Mouse (Mus musculus): ENCODE measurements around the gene Elane. TPM values are rescaled to one million over a fixed set of nuclear protein-coding genes. Genes with fewer than 3 reads are reported as not detected.

The Elane gene
- total RNA-seq, 2 experiments from 2014 or later: not detected

DNA sequence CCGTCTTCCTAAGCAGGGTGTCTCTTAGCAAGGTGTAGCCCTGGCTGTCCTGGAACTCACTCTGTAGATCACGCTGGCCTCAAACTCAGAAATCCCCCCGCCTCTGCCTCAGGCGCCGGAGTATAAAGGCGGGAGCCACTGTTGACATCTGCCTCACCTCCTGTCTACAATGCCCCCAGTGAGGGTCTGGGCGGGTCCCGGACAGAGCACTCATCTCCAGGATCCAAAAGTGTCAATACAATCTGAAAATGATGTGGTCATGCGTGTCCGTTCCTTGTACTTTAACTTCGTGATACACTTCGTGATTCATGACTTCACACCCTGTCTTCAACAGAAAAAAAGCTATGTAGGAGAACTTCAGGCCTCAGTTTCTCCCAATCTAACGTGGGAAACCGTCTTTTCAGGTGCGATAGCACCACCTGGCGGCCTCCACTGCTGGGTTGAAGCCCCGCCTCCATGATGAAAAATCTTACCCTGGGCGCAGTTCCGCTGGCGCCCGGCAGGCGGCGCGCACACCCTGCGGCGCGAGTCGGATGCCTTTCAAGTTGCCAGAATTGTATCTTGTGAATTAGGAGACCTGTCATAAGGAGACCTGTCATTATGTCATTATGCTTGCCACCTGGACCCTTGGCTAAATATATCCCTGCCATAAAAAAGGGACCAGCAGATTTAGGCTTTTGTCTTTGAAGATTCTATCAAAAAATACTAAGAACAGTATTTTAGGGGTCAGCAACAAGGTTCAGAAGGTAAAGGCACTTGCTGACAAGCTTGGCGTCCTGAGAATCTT is 39.1 kb downstream of the Elane start:
- intact Hi-C loops (cut with DNase I; ENCODE audit: low total_unique reads): loop anchor here (2.0 to 5.0 kb wide), 3 partner anchors 30 to 93 kb away; no protein-coding TSS in a partner anchor
- peak; percentile 87 for DNase-seq

DNA sequence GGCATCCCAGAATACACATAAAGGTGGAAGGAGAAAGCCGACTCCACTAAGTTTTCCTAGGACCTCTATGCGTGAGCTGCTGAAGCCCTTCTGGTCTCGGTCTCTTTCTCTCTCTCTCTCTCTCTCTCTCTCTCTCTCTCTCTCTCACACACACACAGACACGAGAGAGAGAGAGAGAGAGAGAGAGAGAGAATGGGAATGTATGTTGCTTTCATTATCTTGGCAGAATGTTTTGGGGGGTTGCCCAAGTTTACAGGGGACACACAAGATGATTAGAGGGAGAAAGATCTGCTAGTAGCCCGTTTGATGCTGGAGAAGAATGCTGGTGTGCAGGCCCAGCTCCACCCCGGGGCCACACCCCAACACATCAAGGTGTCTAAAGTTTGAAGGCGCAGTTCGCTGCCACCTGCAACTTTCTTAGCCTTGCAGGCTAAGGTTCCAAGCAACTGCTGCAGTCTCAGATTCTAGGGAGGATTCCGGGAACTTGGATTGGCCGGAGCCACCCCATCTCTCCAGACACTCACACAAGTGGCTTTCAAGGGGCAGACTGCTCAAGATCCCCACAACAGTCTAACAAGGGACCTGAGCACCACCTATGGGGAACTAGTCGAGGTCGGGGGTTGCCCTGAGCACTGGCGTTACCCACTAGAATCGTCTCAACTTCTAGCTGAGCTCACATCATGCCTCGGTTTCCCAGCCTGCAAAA is 39.9 kb downstream of the Elane start:
- no peak for DNase-seq
- intact Hi-C loops (cut with DNase I; ENCODE audit: low total_unique reads): loop anchor here (2.0 kb wide), 2 partner anchors 31 kb away; no protein-coding TSS in a partner anchor

DNA sequence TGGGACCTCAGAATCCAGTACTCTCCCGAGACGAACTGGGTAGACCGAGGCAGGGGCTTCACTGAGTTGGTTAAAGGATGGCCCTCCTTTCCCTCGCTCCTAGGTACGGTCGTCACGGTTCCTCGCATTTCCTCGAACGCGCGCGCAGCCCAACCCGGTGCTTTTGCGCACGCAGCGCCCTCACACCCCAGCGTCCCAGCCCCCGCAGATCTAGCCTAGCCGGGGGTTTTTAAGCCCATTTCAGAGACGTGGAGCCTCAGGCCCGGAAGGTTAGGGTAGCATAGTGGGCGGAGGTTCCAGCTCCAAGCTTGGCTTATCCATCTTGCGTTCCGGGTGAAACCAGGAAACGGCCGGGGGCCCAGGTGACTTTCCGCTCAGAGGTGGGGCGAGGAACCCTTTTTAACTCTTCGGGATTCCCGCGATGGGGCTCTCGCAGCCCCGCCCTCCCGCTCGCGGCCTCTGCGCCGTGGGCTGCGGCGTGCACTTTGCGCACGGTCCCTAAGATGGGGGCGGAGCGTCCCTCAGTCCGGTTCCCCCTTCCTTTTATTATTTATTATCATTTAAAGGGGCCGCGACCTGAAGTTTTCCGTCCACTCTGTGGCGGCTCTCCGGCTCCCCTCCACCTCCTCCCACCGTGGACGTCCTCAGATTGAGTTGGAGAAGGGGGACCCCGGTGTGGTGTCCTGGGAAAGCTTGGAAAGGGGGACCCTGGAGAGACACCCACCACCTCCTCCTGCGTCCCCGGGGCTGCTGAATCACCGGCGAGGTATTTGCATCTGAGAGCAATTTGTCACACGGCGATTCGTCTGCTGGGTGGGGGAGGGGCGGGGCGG is 40.7 kb downstream of the Elane start, which contains the start of gene Arid3a:
Arid3a (plus strand) TSS at position 553 of the 833 bp plus-strand sequence.
- intact Hi-C loops (cut with DNase I; ENCODE audit: low total_unique reads): no loop called here

DNA sequence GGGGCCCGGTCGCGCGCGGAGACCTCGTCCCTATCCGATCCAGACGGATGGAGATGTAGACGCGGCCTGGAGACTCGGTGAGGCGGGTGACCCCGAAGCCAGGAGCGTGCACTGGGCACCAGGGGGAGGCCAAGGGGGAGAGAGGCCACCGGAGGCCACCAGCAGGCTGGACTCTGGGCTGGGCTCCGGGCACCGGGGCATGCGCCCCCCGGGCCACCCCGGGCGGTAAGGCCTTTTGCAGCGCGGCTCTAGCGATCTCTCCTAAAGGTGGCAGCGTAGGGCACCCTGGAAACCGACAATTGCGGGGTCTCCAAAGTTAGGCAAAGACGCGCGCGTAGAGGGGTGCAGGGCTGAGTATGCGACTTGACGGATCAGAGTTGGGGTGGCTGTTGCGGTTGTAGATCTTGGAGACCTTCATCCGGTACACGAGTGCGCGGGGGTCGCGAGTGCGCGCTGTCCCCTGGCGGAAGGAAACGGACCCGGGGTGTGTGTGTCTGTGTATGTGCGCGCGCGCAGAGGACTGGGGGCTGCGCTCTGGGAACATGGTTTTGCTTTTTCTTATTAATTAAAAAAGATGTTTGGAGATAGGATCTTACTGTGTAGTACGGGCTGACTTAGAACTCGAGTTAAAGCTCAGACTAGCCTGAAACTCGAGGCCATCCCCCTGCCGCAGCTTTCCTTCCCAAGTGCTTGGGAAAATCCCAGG is 41.4 kb downstream of the Elane start:
- DNase-seq: peak; percentile 39
- intact Hi-C loops (cut with DNase I; ENCODE audit: low total_unique reads): no loop called here

More for the DNA sequence above, 40.7 kb downstream of the Elane start, which contains the start of gene Arid3a:
- peak; percentile 86 for DNase-seq

DNA sequence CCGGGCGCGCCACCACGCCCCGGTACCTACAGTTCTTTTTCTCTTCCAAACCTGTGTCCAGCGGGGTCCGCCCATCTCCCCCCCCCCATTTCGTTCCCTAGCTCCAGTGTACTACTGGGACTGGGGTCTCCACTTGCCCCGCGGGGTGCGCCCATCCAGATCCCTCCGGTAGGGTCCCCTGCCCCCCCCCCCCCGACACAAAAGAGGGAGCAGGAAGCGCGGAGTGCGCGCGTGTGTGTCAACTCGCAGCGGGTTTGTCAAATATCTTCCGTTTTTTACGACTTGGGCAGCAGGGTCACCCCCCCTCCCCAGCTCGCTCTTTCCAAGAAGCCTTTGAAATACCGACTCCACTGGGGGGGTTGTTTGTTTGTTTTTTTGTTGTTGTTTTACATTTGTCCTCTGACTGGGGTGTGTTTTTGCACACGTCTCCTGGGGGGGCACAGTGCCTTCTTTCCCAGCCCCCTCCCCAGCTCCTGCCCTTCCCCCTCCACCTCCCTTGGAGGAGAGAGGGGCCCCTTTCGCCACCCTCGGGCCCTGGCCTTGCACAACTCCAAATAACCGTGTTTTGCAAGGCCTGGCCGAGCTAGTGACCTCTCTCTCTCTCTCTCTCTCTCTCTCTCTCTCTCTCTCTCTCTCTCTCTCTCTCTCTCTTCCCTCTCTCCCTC is 42.1 kb downstream of the Elane start:
- no peak for DNase-seq
- intact Hi-C loops (cut with DNase I; ENCODE audit: low total_unique reads): no loop called here

DNA sequence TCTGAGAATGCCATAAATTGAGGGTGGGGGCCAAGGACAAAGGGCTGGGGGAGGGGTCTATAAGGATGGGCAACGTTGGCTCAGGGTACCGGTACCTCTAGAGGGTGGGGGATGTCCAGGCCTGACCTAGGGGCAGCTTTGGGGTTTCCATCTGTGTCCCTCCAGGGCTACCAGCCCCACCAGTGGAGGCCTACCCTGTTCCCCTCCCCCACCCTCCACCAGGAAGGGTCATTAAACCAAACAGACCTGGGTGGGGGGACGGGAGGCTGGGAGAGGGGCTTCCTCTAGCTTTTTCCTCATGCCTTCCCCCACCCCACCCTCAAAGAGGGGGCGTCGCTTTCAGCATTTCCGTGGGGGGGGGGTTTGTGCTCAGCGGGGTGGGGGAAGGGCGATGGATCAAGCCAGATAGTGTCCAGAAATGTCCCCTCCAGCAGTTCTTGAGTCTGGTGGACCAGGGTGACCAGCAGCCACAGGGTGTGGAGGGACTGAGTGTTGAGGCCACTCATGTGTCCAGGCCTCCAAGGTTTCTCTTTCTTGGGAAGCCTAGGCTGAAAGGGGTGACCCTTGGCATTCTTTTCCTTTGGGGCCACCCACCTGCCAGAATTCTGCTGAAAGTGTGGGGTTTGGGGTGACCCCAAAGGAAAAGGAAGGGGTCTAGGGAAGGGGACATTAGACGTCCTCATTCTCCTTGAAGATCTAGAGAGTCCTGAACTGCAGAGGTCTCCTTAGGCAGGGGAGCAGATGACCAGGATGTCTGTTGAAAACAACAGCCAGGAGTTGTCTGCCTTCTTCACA is 43.1 kb downstream of the Elane start:
- intact Hi-C loops (cut with DNase I; ENCODE audit: low total_unique reads): no loop called here
- no peak for DNase-seq

DNA sequence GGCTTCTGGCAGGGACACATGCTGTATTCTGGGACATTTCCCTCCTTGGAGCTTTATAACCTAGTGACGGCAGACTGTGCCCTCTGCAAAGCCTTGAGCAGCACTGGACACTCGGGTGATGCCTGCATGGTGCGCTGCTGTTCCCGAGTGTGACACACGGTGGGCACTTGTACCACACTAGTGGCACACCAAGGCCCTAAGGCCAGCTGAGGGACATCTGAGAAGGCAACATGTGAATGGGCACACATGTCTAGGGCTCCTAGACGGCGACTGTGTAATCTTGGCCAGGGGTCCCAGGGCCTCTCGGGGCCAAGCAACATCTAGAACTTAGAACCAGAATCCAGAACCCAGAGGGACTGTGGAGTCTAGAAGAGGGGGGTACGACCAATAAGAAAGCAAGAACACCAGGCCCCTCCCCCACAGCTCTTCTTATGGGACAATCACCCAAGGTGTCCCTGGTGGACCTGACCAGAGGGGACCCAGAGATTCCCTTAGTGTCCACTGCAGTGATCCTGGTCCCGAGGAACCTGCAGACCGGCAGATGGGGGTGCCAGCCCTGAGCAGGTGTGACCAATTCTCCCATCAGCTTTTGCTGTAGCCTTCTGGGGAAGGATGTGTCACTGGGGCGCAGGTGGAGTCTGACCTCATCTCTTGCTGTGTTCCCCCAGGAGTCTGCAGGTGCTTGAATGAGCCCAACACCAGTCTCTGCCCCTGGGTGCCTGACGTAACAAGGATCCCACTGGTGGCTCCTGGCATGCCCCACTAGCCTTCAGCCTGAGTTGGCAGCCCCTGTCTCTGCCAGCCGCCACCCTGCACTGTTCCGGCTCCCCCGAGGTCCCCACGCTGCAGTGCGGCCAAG is 44.1 kb downstream of the Elane start:
- intact Hi-C loops (cut with DNase I; ENCODE audit: low total_unique reads): no loop called here
- no peak for DNase-seq

DNA sequence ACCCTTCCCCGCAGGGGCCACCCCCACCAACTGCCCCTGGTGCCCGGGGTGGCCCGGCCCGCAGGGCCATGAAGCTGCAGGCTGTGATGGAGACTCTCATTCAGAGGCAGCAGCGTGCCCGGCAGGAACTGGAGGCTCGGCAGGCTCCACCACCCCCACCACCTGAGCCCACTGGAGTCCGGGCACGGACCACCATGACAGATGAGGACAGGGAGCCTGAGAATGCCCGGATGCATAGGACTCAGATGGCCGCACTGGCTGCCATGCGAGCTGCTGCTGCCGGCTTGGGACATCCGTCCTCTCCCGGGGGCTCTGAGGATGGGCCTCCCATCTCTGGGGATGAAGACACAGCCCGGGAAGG is 44.8 kb downstream of the Elane start:
- intact Hi-C loops (cut with DNase I; ENCODE audit: low total_unique reads): no loop called here
- no peak for DNase-seq

DNA sequence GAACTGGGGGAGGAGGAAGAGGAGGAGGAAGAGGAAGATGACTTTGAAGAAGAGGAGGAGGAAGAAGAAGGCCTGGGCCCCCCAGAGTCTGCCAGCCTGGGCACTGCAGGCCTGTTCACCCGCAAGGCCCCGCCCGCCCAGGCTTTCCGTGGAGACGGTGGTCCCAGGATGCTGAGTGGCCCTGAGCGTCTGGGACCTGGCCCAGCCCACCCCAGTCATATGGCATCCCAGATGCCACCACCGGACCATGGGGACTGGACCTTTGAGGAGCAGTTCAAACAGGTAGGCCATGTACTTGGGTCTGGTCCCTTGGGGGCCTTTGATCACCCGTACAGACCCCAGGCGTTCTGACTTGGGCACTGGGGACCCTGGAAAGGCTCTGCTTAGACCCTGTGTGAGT is 45.8 kb downstream of the Elane start:
- intact Hi-C loops (cut with DNase I; ENCODE audit: low total_unique reads): no loop called here
- no peak for DNase-seq

DNA sequence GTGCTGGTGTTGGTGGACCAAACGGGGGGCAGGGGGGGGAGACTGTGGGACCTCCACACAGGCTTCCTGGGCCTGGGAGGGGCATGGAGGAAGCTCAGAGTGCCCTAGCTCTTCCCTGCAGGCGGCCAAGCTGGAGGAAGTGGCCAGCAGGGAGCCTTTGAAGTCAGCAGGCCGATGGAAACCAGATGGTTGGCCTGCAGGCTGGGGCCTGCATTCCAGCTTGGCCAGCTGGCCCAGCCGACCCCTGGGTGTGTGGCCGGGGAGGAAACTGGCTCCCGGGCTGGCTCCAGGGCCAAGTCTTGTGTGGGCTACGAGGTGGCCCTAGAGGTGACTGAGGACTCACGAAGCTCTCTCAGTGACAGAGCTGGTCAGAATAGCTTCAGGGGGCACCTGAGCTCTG is 46.7 kb downstream of the Elane start:
- DNase-seq: peak; percentile 89

DNA sequence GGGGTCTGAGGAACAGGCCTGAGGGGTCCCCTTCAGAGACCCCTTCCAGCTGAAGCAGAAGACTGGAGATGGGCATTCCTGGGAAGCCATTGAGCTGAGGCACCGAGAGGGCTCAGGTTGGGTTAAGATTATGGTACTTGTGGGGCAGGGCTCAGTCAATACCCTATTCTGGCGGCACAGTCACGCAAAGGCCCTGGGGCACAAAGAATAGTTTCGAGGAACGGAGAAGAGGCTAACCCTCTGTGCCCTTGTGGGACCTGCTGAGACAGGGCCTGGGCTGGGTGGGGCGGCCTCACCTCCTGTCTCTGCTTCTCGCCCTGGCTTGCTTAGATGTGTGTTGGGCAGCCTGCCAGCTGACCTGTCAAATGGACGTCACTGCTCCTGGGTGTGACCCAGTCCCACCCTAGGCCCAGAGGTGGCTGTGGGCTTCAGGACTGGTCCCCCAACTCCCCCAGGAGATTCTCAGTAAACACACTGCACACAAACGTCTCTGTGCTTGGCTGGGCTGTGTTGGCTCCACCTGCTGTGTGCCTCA is 47.2 kb downstream of the Elane start:
- no peak for DNase-seq
- intact Hi-C loops (cut with DNase I; ENCODE audit: low total_unique reads): no loop called here

More for the DNA sequence above, 46.7 kb downstream of the Elane start:
- intact Hi-C loops (cut with DNase I; ENCODE audit: low total_unique reads): no loop called here

DNA sequence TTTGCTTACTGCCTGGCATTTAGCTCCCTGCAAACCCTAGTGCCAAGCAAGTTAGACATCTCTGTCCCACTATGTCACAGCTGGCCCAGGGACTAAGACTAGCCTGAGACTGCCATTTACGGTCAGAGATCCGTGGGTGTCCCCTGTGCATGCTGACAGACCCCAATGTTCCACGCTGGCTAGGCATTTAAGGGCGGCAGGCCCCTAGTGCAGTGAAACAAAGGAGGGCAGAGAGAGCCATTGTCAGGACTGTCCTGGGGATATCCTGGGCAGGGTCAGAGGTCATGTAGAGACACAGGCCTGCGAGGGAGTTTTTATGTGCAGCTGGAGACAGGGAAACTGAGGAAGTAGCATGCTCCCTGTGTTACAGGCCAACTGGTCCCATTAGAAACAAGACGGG is 47.8 kb downstream of the Elane start:
- DNase-seq: no peak
- intact Hi-C loops (cut with DNase I; ENCODE audit: low total_unique reads): no loop called here

DNA sequence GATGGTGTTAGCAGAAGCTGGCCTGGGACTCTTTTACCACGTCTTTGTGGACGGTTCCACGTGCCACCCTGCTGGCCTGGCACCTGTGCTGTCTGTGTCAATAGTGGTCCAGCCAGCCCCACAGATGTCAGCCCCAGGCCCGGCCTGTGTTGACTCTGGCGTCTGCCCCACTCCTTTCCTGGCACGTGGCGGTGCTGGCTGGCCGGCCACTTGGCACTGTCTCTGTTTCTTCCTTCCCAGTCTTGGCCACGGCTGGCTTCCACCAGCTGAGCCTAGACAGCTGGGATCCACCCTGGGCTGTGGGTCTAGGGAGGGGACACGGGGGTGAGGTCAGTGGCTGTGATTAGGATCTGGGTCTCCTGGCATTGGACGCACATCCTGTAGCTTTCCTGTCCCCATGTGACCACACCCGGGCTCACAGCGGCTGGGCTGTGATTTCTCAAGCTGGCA is 48.2 kb downstream of the Elane start:
- intact Hi-C loops (cut with DNase I; ENCODE audit: low total_unique reads): no loop called here
- peak; percentile 92 for DNase-seq

DNA sequence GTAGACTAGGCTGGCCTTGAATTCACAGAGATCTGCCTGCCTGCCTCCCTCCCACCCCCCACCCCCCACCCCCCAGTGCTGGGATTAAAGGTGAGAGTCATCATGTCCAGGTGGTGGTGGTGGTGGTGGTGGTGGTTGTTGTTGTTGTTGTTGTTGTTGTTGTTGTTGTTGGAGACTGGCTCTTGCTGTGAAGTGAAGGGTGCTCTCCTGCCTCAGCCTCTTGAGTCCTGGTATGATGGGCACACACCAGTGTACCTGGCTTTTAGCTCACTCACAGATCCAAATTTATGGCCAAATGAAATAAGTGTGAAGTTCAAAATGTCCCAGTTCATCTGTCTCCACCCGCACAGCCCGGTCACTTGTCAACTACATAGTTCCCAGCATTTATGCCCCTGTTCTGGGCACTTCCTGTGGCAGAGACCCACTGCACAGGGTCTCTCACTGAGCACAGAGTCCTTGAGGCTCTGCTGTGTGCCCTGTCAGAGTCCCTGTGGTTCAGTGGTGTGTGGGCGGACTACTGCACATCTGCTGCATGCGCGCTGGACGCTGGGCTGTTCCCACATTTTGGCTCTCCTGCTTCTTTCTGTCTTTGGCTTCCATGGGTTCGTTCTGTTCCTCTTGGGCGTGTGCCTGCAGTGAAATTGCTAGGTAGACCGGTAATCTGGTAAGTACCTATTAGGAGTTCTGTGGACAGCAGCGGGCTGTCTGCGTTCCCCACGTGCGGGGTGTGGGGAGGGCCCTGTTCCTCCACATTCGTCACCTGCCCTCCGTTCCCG is 48.9 kb downstream of the Elane start:
- intact Hi-C loops (cut with DNase I; ENCODE audit: low total_unique reads): no loop called here
- DNase-seq: no peak

DNA sequence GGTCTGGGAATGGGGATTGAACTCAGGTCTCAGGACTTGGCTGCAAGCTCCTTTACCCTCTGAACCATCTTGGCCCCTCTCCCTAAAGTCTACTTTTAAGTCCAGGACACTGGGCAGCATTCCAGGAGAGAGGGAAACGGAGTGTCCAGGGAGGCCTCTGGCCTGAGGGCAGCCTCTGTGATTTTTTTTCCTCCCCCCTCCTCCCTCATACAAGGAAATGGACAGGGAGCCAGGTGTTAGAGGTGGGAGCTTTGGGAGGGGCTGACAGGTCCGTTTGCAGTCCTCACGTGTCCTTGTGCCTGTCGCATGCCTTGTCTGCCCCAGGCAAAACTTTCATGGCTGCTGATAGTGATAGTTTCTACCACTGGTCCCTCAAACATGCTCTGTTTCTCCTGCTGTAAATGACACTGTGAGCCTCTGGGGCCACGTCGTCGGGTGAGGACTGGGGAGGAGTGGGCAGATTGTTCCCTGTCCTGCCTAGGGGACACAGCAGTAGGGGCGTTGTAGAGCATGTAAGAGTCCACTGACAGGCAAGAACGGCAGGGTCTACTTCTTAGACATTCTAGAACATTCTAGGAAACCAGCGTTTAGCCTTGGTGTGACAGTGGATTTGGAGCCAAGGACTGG is 50.4 kb downstream of the Elane start:
- intact Hi-C loops (cut with DNase I; ENCODE audit: low total_unique reads): no loop called here
- DNase-seq: no peak
